Mouse (Mus musculus) kidney, postnatal 0 days (tissue): Measurements from ENCODE around the gene Pitx3. TPM values are rescaled to one million over a fixed set of nuclear protein-coding genes. Genes with fewer than 3 reads are reported as not detected.

Experiments used
- ATAC-seq: fragments of 200-750 bp; cut with Nextera tagmentation; replicated peaks from 2 replicates; pipeline ENCODE4 v1.8.0; 2017; ENCODE audit warnings: low read depth, moderate number of reproducible peaks, moderate TSS enrichment, moderate library complexity; ENCODE audit not compliant: low FRiP score
- DNase-seq: peaks from one replicate; pipeline ENCODE4 v3.0.0-alpha.2; 2016; ENCODE audit warnings: low spot score
- H3K27ac ChIP-seq: fragments of 300-500 bp; sonication (generic); 2 replicates; pipeline ENCODE4 v1.5.1; 2014; ENCODE audit warnings: mild to moderate bottlenecking
- H3K27me3 ChIP-seq: fragments of 300-500 bp; sonication (generic); 2 replicates; pipeline ENCODE4 v1.6.1; 2014; ENCODE audit warnings: low read length, mixed read lengths; ENCODE audit not compliant: insufficient read depth
- H3K36me3 ChIP-seq: fragments of 300-500 bp; sonication (generic); 2 replicates; pipeline ENCODE4 v1.6.1; 2014; ENCODE audit warnings: low read length, mixed read lengths; ENCODE audit not compliant: insufficient read depth
- H3K4me1 ChIP-seq: fragments of 300-500 bp; sonication (generic); replicated peaks from 2 replicates; pipeline ENCODE4 v1.6.1; 2014; ENCODE audit warnings: antibody characterized with exemption, low read length, mixed read lengths; ENCODE audit not compliant: insufficient read depth
- H3K4me2 ChIP-seq: fragments of 300-500 bp; sonication (generic); 2 replicates; pipeline ENCODE4 v1.6.1; 2014; ENCODE audit warnings: mild to moderate bottlenecking, low read length, moderate library complexity, mixed read lengths
- H3K4me3 ChIP-seq: fragments of 300-500 bp; sonication (generic); replicated peaks from 2 replicates; pipeline ENCODE4 v1.5.1; 2014; ENCODE audit warnings: low read depth, low read length
- H3K9ac ChIP-seq: fragments of 300-500 bp; sonication (generic); 2 replicates; pipeline ENCODE4 v1.6.1; 2014; ENCODE audit warnings: low read depth, low read length
- H3K9me3 ChIP-seq: fragments of 300-500 bp; sonication (generic); replicated peaks from 2 replicates; pipeline ENCODE4 v1.6.1; 2016; ENCODE audit warnings: low read length, inconsistent platforms, mixed read lengths
- CTCF ChIP-seq: IDR thresholded peaks from 2 replicates; pipeline ENCODE4 v1.5.1; 2016; ENCODE audit warnings: antibody characterized with exemption, low read depth, mild to moderate bottlenecking, moderate library complexity
- WGBS: fragments of 180-500 bp; shearing (Covaris S2); extraction: QIAGEN DNeasy Blood & Tissue Kit; methylation state at CpG from one replicate; pipeline ENCODE4 v1.1.7; 2014; 5-methylcytosine and 5-hydroxymethylcytosine counted together
- polyA plus RNA-seq: library from polyadenylated mRNA; unstranded; fragments of >200 nt; fragmentation: Nextera tagmentation; extraction: Ambion mirVana; gene quantifications from 2 replicates; pipeline ENCODE4 v1.2.1, GENCODE M21; 2015

The Pitx3 gene
- not detected in 2 replicates for polyA plus RNA-seq

GRCm38 (mm10) chr19:46147511-46148371, at the start of gene Pitx3:
Pitx3 (minus strand) TSS chr19:46148326.
- no peak for TF ChIP-seq CTCF
- DNase-seq = no peak
- H3K27me3 ChIP-seq = peaks cover 43% of the 10 kb centered on the region
- WGBS = 2% methylated on average over 46 of the region's 47 CpGs
- no peak; the same call in 1 of the 2 replicates for ATAC-seq
- no peaks in the 10 kb centered on the region for H3K36me3 ChIP-seq
- H3K27ac ChIP-seq = no peak within 1 kb of the TSS
- no peak within 1 kb of the TSS for H3K9ac ChIP-seq
- no peaks in the 10 kb centered on the region for H3K9me3 ChIP-seq
- H3K4me3 ChIP-seq = peak within 1 kb of the TSS; percentile 61
- H3K4me1 ChIP-seq = no peaks in the 10 kb centered on the region
- peak within 1 kb of the TSS; percentile 99 for H3K4me2 ChIP-seq

- Histone ChIP-seq H3K27me3 (no peaks in the 10 kb centered on the region), H3K9ac (no peak overlapping the region), H3K4me2 (no peak overlapping the region), H3K4me3 (no peak overlapping the region), H3K4me1 (no peaks in the 10 kb centered on the region), H3K27ac (no peak overlapping the region), H3K36me3 (no peaks in the 10 kb centered on the region), H3K9me3 (no peaks in the 10 kb centered on the region)
- ATAC-seq (no peak), DNase-seq (peak; percentile 7)
- no peak for TF ChIP-seq CTCF
- 42% methylated on average over 2 of the region's 2 CpGs for WGBS
Observed at GRCm38 (mm10) chr19:46187203-46187602, 39.1 kb upstream of the Pitx3 start.

- Histone ChIP-seq H3K27ac (peak overlapping the region; percentile 31; the same call in 1 of the 2 replicates), H3K4me3 (no peak overlapping the region), H3K4me2 (no peak overlapping the region), H3K27me3 (no peaks in the 10 kb centered on the region), H3K4me1 (no peaks in the 10 kb centered on the region), H3K9ac (no peak overlapping the region), H3K36me3 (no peaks in the 10 kb centered on the region), H3K9me3 (no peaks in the 10 kb centered on the region)
- 27% methylated on average over 3 of the region's 3 CpGs for WGBS
- peak; percentile 43 for DNase-seq
- no peak for TF ChIP-seq CTCF
- ATAC-seq = no peak
Observed at GRCm38 (mm10) chr19:46186611-46187010, 38.5 kb upstream of the Pitx3 start.

- WGBS = 94% methylated on average over 3 of the region's 3 CpGs
- TF ChIP-seq CTCF = no peak
Observed at GRCm38 (mm10) chr19:46182241-46182640, 34.1 kb upstream of the Pitx3 start.

GRCm38 (mm10) chr19:46180274-46180673, 32.1 kb upstream of the Pitx3 start:
- no peak for TF ChIP-seq CTCF
- Histone ChIP-seq H3K9me3 (no peaks in the 10 kb centered on the region), H3K4me3 (no peak overlapping the region), H3K27ac (no peak overlapping the region), H3K9ac (no peak overlapping the region), H3K4me1 (no peaks in the 10 kb centered on the region), H3K27me3 (no peaks in the 10 kb centered on the region), H3K36me3 (no peaks in the 10 kb centered on the region), H3K4me2 (no peak overlapping the region)
- DNase-seq = no peak
- 87% methylated on average over 2 of the region's 2 CpGs for WGBS
- ATAC-seq = no peak

More at GRCm38 (mm10) chr19:46182241-46182640, 34.1 kb upstream of the Pitx3 start:
- H3K9me3 ChIP-seq = no peaks in the 10 kb centered on the region
- ATAC-seq (no peak), DNase-seq (peak; percentile 4)
- H3K4me2 ChIP-seq = no peak overlapping the region
- H3K27ac ChIP-seq = no peak overlapping the region
- H3K4me3 ChIP-seq = no peak overlapping the region
- H3K4me1 ChIP-seq = no peaks in the 10 kb centered on the region
- no peak overlapping the region for H3K9ac ChIP-seq
- H3K36me3 ChIP-seq = no peaks in the 10 kb centered on the region
- H3K27me3 ChIP-seq = no peaks in the 10 kb centered on the region

- no peaks in the 10 kb centered on the region for H3K36me3 ChIP-seq
- H3K4me3 ChIP-seq = no peak overlapping the region
- 40% methylated on average over 5 of the region's 5 CpGs for WGBS
- H3K9me3 ChIP-seq = no peaks in the 10 kb centered on the region
- DNase-seq (no peak), ATAC-seq (no peak)
- no peaks in the 10 kb centered on the region for H3K27me3 ChIP-seq
- H3K4me2 ChIP-seq = no peak overlapping the region
- no peak overlapping the region for H3K9ac ChIP-seq
- no peaks in the 10 kb centered on the region for H3K4me1 ChIP-seq
- TF ChIP-seq CTCF = no peak
- no peak overlapping the region for H3K27ac ChIP-seq
Observed at GRCm38 (mm10) chr19:46177046-46177445, 28.9 kb upstream of the Pitx3 start.
